Mouse (Mus musculus) liver, embryonic 14 days (tissue): ENCODE data around the gene Lypd4. TPM values are rescaled to one million over a fixed set of nuclear protein-coding genes. Genes with fewer than 3 reads are reported as not detected.

Experiments
- polyA plus RNA-seq: library from polyadenylated mRNA; depleted of rRNA; stranded (reverse); fragments of >200 nt; gene quantifications from 2 replicates; pipeline ENCODE4 v1.2.3, GENCODE M21; 2012; rRNA removed

Gene Lypd4
- not detected in 2 replicates for polyA plus RNA-seq

GRCm38 (mm10) chr7:24869532-24870165 is at the start of gene Lypd4, which contains the start of gene Dmrtc2:
Lypd4 (minus strand) TSS chr7:24869941.
Dmrtc2 (plus strand) TSS chr7:24870057.

GRCm38 (mm10) chr7:24902630-24903443 is 33.1 kb upstream of the Lypd4 start, which contains the start of gene Arhgef1:
Arhgef1 (plus strand) TSS chr7:24902912.

GRCm38 (mm10) chr7:24897224-24897623 is 27.5 kb upstream of the Lypd4 start, which contains the start of gene Cd79a:
Cd79a (plus strand) TSS chr7:24897381.

GRCm38 (mm10) chr7:24883896-24884692 is 14.4 kb upstream of the Lypd4 start, which contains the start of gene Rps19:
Rps19 (plus strand) TSS chr7:24884371.

DNA sequence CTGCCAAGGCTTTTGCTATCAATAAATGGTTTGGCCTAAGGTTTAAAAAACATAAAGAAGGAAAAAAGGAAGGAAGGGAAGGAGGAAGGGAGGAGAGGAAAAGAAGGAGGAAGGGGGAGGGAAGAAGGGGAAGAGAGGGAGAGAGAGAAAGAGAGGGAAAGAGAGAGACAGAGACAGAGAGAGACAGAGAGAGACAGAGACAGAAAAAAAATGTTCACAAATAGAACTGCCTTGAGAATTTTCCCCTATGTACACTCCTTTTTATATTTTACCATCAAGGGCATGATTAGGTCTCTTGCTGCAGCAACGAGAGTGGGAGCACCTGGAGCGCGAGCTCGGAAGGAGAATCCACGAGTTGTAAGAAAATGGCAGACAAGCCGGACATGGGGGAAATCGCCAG is 7.8 kb downstream of the Lypd4 start, which contains the start of gene Gm9844:
TSS of gene Gm9844 (plus strand) at position 301 of the 400 bp plus-strand sequence.

Other genes with a start within 250 kb of the Lypd4 start
- gene Lypd3, start 233.4 kb downstream of the Lypd4 start, polyA plus RNA-seq, result 0.16 TPM in 1 of 2 replicates, not detected in the other
- gene Tex101, start 193.3 kb downstream of the Lypd4 start, polyA plus RNA-seq, result not detected in 2 replicates
- not detected in 2 replicates for gene BC049730, start 160.7 kb downstream of the Lypd4 start, polyA plus RNA-seq
- gene Gm4763, start 143.0 kb downstream of the Lypd4 start, polyA plus RNA-seq, result not detected in 2 replicates
- gene Cd177, start 109.6 kb downstream of the Lypd4 start, polyA plus RNA-seq, result 0.75 and 1.2 TPM in 2 replicates
- gene Ceacam10, start 92.7 kb downstream of the Lypd4 start, polyA plus RNA-seq, result 0.24 and 0.32 TPM in 2 replicates
- gene Gm9844, start 7.7 kb downstream of the Lypd4 start, polyA plus RNA-seq, result 1.7 and 1.9 TPM in 2 replicates
- gene Dmrtc2, start 116 bp upstream of the Lypd4 start, polyA plus RNA-seq, result not detected in 2 replicates
- gene Rps19, start 14.4 kb upstream of the Lypd4 start, polyA plus RNA-seq, result 596 and 702 TPM in 2 replicates
- 0.87 and 1.1 TPM in 2 replicates for gene Cd79a, start 27.4 kb upstream of the Lypd4 start, polyA plus RNA-seq
- gene Arhgef1, start 33.0 kb upstream of the Lypd4 start, polyA plus RNA-seq, result 36.8 and 43.9 TPM in 2 replicates
- gene Gm4881, start 74.6 kb upstream of the Lypd4 start, polyA plus RNA-seq, result not detected in 2 replicates
- gene Rabac1, start 102.8 kb upstream of the Lypd4 start, polyA plus RNA-seq, result 40.1 and 44.3 TPM in 2 replicates
- 0.26 and 0.41 TPM in 2 replicates for gene Atp1a3, start 136.0 kb upstream of the Lypd4 start, polyA plus RNA-seq
- 3.9 and 4.4 TPM in 2 replicates for gene Grik5, start 202.4 kb upstream of the Lypd4 start, polyA plus RNA-seq
- gene Zfp574, start 202.6 kb upstream of the Lypd4 start, polyA plus RNA-seq, result 5.2 and 5.9 TPM in 2 replicates